ENCODE assay signal across 20 mouse cellular contexts in the genomic region with DNA sequence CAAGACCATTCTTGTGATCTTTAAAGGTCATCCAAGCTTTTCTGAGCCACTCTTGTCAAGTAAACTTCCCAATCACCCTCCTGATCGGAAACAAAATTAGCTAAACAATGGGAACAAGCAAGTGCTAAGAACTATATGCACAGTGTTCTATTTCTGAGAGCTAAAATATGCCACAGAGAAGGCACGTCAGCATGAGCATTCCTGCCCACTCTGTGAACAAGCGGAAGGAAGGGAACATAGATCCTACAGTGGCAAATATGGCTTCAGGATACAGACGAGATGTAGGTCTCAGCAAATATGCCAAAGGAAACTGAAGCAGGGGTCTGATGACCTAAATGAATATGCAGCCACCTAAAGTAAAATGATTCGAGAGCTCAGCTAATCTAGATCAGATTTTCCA. TPM values are rescaled to one million over a fixed set of nuclear protein-coding genes. Genes with fewer than 3 reads are reported as not detected.
A peak's percentile ranks its signal among the peaks of the same experiment; 100 is the strongest.
DNase-seq lines count a peak whose midpoint lies in the region; ATAC-seq lines count a peak whose summit lies in the region.
"Had no signal": no experiment of that assay in that cellular context is flagged by ENCODE, and none has a peak within 500 bp of the region (broad histone marks: within the 10 kb centered on the region; RNA-seq: fewer than 3 reads in every experiment).

No protein-coding gene starts in this region.

- no peak overlapping the region for H3K27ac ChIP-seq in kidney, embryonic 14.5 days (ENCODE audit: low read depth, low read length)

- no peak overlapping the region for H3K4me3 ChIP-seq in kidney, embryonic 14.5 days (ENCODE audit: low read length)

- peaks cover 69% of the 10 kb centered on the region for H3K36me3 ChIP-seq in kidney, embryonic 14.5 days (ENCODE audit: control insufficient read depth, insufficient read depth, low read length)

- H3K4me1 ChIP-seq in kidney, embryonic 14.5 days (ENCODE audit: control insufficient read depth, insufficient read depth, low read length) = no peaks in the 10 kb centered on the region

- H3K9me3 ChIP-seq in kidney, embryonic 14.5 days (ENCODE audit: control insufficient read depth, low read length) = no peaks in the 10 kb centered on the region
- H3K9me3 ChIP-seq: G1E had no signal

- ATAC-seq in frontal cortex, adult (ENCODE audit: low TSS enrichment) = peak; percentile 95
- ATAC-seq in kidney, embryonic 14.5 days (ENCODE audit: low FRiP score, low TSS enrichment) = no peak
- ATAC-seq: activated CD4-positive, CD25-positive, alpha-beta regulatory T cell, adult 4 months; CD4-positive, CD25-positive, alpha-beta regulatory T cell, adult 4 months; Patski had no signal

- no peak overlapping the region for H3K9ac ChIP-seq in kidney, embryonic 14.5 days (ENCODE audit: low read depth, low read length)

- 91% methylated on average over 5 of the region's 5 CpGs for WGBS in kidney, embryonic 14.5 days

- H3K27me3 ChIP-seq in kidney, embryonic 14.5 days (ENCODE audit: control insufficient read depth, insufficient read depth, low read length) = no peaks in the 10 kb centered on the region
- H3K27me3 ChIP-seq: CH12.LX, Patski had no signal

- DNase-seq in frontal cortex, postnatal 36 days (ENCODE audit: low spot score in 2 of 2) = no peak
- peak; percentile 19 for DNase-seq in brain, adult 2 months (ENCODE audit: low read depth, low spot score)
- DNase-seq: adrenal gland, adult 2 months; adrenal gland, adult 8-10 months; adrenal gland, postnatal 10 days; adrenal gland, postnatal 14 days; adrenal gland, postnatal 25 days; adrenal gland, postnatal 36 days; B cell, adult 2 months; cerebellum, adult 11 months; cerebellum, adult 11-12 months; cerebellum, adult 18-20 months; cerebellum, adult 2 months had no signal

- no peak overlapping the region for H3K4me2 ChIP-seq in kidney, embryonic 14.5 days (replicated peaks; ENCODE audit: low read depth, low read length)

RNA-seq across cellular contexts. Expression of a gene that starts 59.8 kb away (rescaled TPM):
- polyA plus RNA-seq in kidney, embryonic 14.5 days (2014; fragmentation: Nextera tagmentation; extraction: Ambion mirVana) = 114 and 144 TPM in 2 replicates
